Mouse (Mus musculus): ENCODE measurements at regions not wholly inside any gene's neighbourhood (a gene's known extent, or its start where the extent isn't known, plus 50 kb on each side); places are given as distances from the start of the nearest gene placed in this dataset.

- no peak for DNase-seq
These were observed 78.5 kb downstream of the Spata18 start for GRCm38 (mm10) chr5:73729646-73730045.

GRCm38 (mm10) chr5:73731423-73731822 lies 80.2 kb downstream of the Spata18 start:
- no peak for DNase-seq

GRCm38 (mm10) chr5:73731991-73732565 lies 80.9 kb downstream of the Spata18 start:
- DNase-seq = no peak

GRCm38 (mm10) chr5:73740766-73741165 lies 89.6 kb downstream of the Spata18 start:
- no peak for DNase-seq

GRCm38 (mm10) chr5:73741441-73741840 lies 90.3 kb downstream of the Spata18 start:
- no peak for DNase-seq

- DNase-seq = no peak
These were observed 92.8 kb downstream of the Spata18 start for GRCm38 (mm10) chr5:73743953-73744352.

GRCm38 (mm10) chr5:73749791-73750190 lies 98.6 kb downstream of the Spata18 start:
- no peak for DNase-seq

GRCm38 (mm10) chr5:73752225-73752644 lies 101.1 kb downstream of the Spata18 start:
- no peak for DNase-seq

- DNase-seq = no peak
These were observed 102.6 kb downstream of the Spata18 start for GRCm38 (mm10) chr5:73753827-73754226.

GRCm38 (mm10) chr5:73758534-73758933 lies 107.4 kb downstream of the Spata18 start:
- no peak for DNase-seq

- DNase-seq = no peak
These were observed 110.1 kb downstream of the Spata18 start for GRCm38 (mm10) chr5:73761236-73761635.

- DNase-seq = peak; percentile 25
These were observed 110.5 kb downstream of the Spata18 start for GRCm38 (mm10) chr5:73761709-73762108.

GRCm38 (mm10) chr5:73764226-73764625 lies 113.0 kb downstream of the Spata18 start:
- DNase-seq = no peak

GRCm38 (mm10) chr5:73765466-73765865 lies 114.3 kb downstream of the Spata18 start:
- no peak for DNase-seq

- no peak for DNase-seq
These were observed 117.1 kb downstream of the Spata18 start for GRCm38 (mm10) chr5:73768253-73768652.

- no peak for DNase-seq
These were observed 124.8 kb downstream of the Spata18 start for GRCm38 (mm10) chr5:73775775-73776548.

GRCm38 (mm10) chr5:73777282-73777921 lies 126.2 kb downstream of the Spata18 start:
- no peak for DNase-seq

- DNase-seq = no peak
These were observed 130.2 kb downstream of the Spata18 start for GRCm38 (mm10) chr5:73781190-73781940.

GRCm38 (mm10) chr5:73782214-73783091 lies 131.3 kb downstream of the Spata18 start:
- no peak for DNase-seq

GRCm38 (mm10) chr5:73787275-73787674 lies 136.1 kb downstream of the Spata18 start:
- DNase-seq = no peak

- no peak for DNase-seq
These were observed 141.0 kb downstream of the Spata18 start for GRCm38 (mm10) chr5:73792216-73792615.

GRCm38 (mm10) chr5:73796201-73796600 lies 145.0 kb downstream of the Spata18 start:
- no peak for DNase-seq
